ENCODE assay signal across 30 mouse cellular contexts in the genomic region with DNA sequence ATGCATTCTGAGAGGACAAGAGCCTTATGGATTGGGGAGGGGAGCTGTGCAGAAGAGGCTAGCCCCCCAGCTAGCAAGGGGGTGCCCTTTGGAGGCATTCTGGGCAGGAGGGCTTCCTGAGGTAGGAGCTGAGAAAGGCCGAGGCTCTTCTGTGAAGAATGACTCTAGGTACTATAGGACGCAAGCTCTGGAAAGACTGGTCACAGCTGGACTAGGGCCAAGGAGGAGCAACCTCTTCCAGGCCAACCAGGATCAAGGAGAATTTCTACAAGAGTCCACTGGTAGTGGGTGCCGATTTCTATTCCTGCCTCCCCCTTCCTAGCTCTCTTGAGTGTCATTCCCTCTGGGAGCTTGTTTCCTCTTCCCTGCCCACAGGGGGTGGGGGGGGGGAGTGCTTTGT. TPM values are rescaled to one million over a fixed set of nuclear protein-coding genes. Genes with fewer than 3 reads are reported as not detected.
"Had no signal": no experiment of that assay in that cellular context is flagged by ENCODE, and none has a peak within 500 bp of the region (broad histone marks: within the 10 kb centered on the region; RNA-seq: fewer than 3 reads in every experiment).

No protein-coding gene starts in this region.

- H3K9ac ChIP-seq: limb, embryonic 12.5 days; limb, embryonic 15.5 days; liver, embryonic 12.5 days; liver, embryonic 15.5 days; lung, embryonic 14.5 days; midbrain, embryonic 13.5 days; neural tube, embryonic 13.5 days; stomach, embryonic 15.5 days had no signal

- DNase-seq: kidney, adult 2 months; kidney, postnatal 14 days; kidney, postnatal 4 days; left cerebral cortex, postnatal 4 days; lung, embryonic 14.5 days; lung, postnatal 10 days; lung, postnatal 36 days; retina, postnatal 1 day; right cerebral cortex, postnatal 25 days; spleen, adult 18-20 months; thymus, postnatal 25 days had no signal

- H3K27ac ChIP-seq: limb, embryonic 12.5 days; limb, embryonic 15.5 days; liver, embryonic 12.5 days; midbrain, embryonic 13.5 days; neural tube, embryonic 13.5 days; stomach, embryonic 15.5 days had no signal

- H3K27me3 ChIP-seq: megakaryocyte, embryonic 14.5 days; midbrain, embryonic 13.5 days; stomach, embryonic 15.5 days had no signal

- H3K4me3 ChIP-seq: limb, embryonic 12.5 days; limb, embryonic 15.5 days; liver, embryonic 12.5 days; liver, embryonic 15.5 days; megakaryocyte, embryonic 14.5 days; midbrain, embryonic 13.5 days; myocyte; neural tube, embryonic 13.5 days; stomach, embryonic 15.5 days had no signal

- ATAC-seq: liver, embryonic 12.5 days; midbrain, embryonic 13.5 days; midbrain, embryonic 16.5 days had no signal

- H3K4me2 ChIP-seq: limb, embryonic 12.5 days; limb, embryonic 15.5 days; liver, embryonic 12.5 days; liver, embryonic 15.5 days; lung, embryonic 14.5 days; midbrain, embryonic 13.5 days; stomach, embryonic 15.5 days had no signal

- H3K36me3 ChIP-seq: limb, embryonic 12.5 days; limb, embryonic 15.5 days; liver, embryonic 12.5 days; liver, embryonic 15.5 days; midbrain, embryonic 10.5 days; midbrain, embryonic 13.5 days; neural tube, embryonic 13.5 days; stomach, embryonic 15.5 days had no signal

- H3K9me3 ChIP-seq: limb, embryonic 12.5 days; limb, embryonic 15.5 days; liver, embryonic 12.5 days; liver, embryonic 15.5 days; megakaryocyte, embryonic 14.5 days; midbrain, embryonic 10.5 days; midbrain, embryonic 13.5 days; neural tube, embryonic 13.5 days; stomach, embryonic 15.5 days had no signal

RNA-seq across cellular contexts. Expression of a gene that starts 46.3 kb away (rescaled TPM):
- total RNA-seq: layer of hippocampus, adult 18-20 months; layer of hippocampus, postnatal 14 days; left cerebral cortex, adult 8-10 months; left cerebral cortex, postnatal 14 days; left cerebral cortex, postnatal 4 days; monocyte, adult 5-6 weeks had no signal
- polyA plus RNA-seq: kidney, adult 2 months; kidney, embryonic 14.5 days; limb, embryonic 12.5 days; limb, embryonic 15.5 days; liver, embryonic 12.5 days; liver, embryonic 15.5 days; lung, embryonic 14.5 days; midbrain, embryonic 10.5 days; midbrain, embryonic 13.5 days; midbrain, embryonic 16.5 days; myocyte; neural tube, embryonic 13.5 days; thymus, postnatal 0 days; urinary bladder, adult 2 months had no signal
